Mouse (Mus musculus) R1 (cell line): ENCODE data around the gene Sipa1l1.

Source experiments
- DNase-seq: peaks from one replicate; pipeline ENCODE4 v3.0.0-alpha.2; 2018; ENCODE audit warnings: low read depth, low spot score

The Sipa1l1 gene

GRCm38 (mm10) chr12:82294906-82295887, 126.1 kb downstream of the Sipa1l1 start:
- DNase-seq: no peak

- no peak for DNase-seq
Measured at GRCm38 (mm10) chr12:82296276-82296675, 127.2 kb downstream of the Sipa1l1 start.

- no peak for DNase-seq
Measured at GRCm38 (mm10) chr12:82297196-82297595, 128.1 kb downstream of the Sipa1l1 start.

GRCm38 (mm10) chr12:82298662-82299460, 129.7 kb downstream of the Sipa1l1 start:
- no peak for DNase-seq

GRCm38 (mm10) chr12:82304140-82304539, 135.0 kb downstream of the Sipa1l1 start:
- DNase-seq: no peak

- no peak for DNase-seq
Measured at GRCm38 (mm10) chr12:82306035-82306434, 136.9 kb downstream of the Sipa1l1 start.

- DNase-seq: no peak
Measured at GRCm38 (mm10) chr12:82311593-82311992, 142.5 kb downstream of the Sipa1l1 start.

- no peak for DNase-seq
Measured at GRCm38 (mm10) chr12:82312091-82312820, 143.1 kb downstream of the Sipa1l1 start.

- no peak for DNase-seq
Measured at GRCm38 (mm10) chr12:82313091-82313490, 144.0 kb downstream of the Sipa1l1 start.

- DNase-seq: no peak
Measured at GRCm38 (mm10) chr12:82319436-82320131, 150.5 kb downstream of the Sipa1l1 start.

GRCm38 (mm10) chr12:82320204-82320603, 151.1 kb downstream of the Sipa1l1 start:
- peak; percentile 64 for DNase-seq

GRCm38 (mm10) chr12:82321397-82321796, 152.3 kb downstream of the Sipa1l1 start:
- DNase-seq: no peak

GRCm38 (mm10) chr12:82321855-82322254, 152.7 kb downstream of the Sipa1l1 start:
- DNase-seq: no peak

- no peak for DNase-seq
Measured at GRCm38 (mm10) chr12:82322759-82323451, 153.8 kb downstream of the Sipa1l1 start.

- no peak for DNase-seq
Measured at GRCm38 (mm10) chr12:82324621-82325020, 155.5 kb downstream of the Sipa1l1 start.

GRCm38 (mm10) chr12:82325502-82325901, 156.4 kb downstream of the Sipa1l1 start:
- DNase-seq: peak; percentile 90

GRCm38 (mm10) chr12:82326438-82326837, 157.3 kb downstream of the Sipa1l1 start:
- DNase-seq: no peak

- no peak for DNase-seq
Measured at GRCm38 (mm10) chr12:82328112-82328511, 159.0 kb downstream of the Sipa1l1 start.

GRCm38 (mm10) chr12:82332836-82333614, 163.9 kb downstream of the Sipa1l1 start:
- DNase-seq: no peak

- no peak for DNase-seq
Measured at GRCm38 (mm10) chr12:82333999-82334398, 164.9 kb downstream of the Sipa1l1 start.
